Mouse (Mus musculus): ENCODE data around the gene Tagln2.
A peak's percentile ranks its signal among the peaks of the same experiment; 100 is the strongest.

The Tagln2 gene

GRCm38 (mm10) chr1:172481111-172481510 is 18.7 kb upstream of the Tagln2 start:
- DNase-seq (ENCODE audit: low read depth, low spot score), result no peak

GRCm38 (mm10) chr1:172481540-172482280 is 18.1 kb upstream of the Tagln2 start, which contains the start of gene Igsf9:
Gene Igsf9 (plus strand): TSS chr1:172481788.
- peak; percentile 81 for DNase-seq (ENCODE audit: low read depth, low spot score)

- DNase-seq (ENCODE audit: low read depth, low spot score), result no peak
Observed at GRCm38 (mm10) chr1:172482518-172483360, 17.1 kb upstream of the Tagln2 start.

GRCm38 (mm10) chr1:172483361-172483660 is 16.5 kb upstream of the Tagln2 start:
- DNase-seq (ENCODE audit: low read depth, low spot score), result no peak

GRCm38 (mm10) chr1:172484236-172484635 is 15.6 kb upstream of the Tagln2 start:
- DNase-seq (ENCODE audit: low read depth, low spot score), result no peak

- no peak for DNase-seq (ENCODE audit: low read depth, low spot score)
Observed at GRCm38 (mm10) chr1:172484671-172485070, 15.2 kb upstream of the Tagln2 start.

- no peak for DNase-seq (ENCODE audit: low read depth, low spot score)
Observed at GRCm38 (mm10) chr1:172485821-172486220, 14.0 kb upstream of the Tagln2 start.

- DNase-seq (ENCODE audit: low read depth, low spot score), result no peak
Observed at GRCm38 (mm10) chr1:172486236-172486635, 13.6 kb upstream of the Tagln2 start.

- DNase-seq (ENCODE audit: low read depth, low spot score), result no peak
Observed at GRCm38 (mm10) chr1:172486651-172487050, 13.2 kb upstream of the Tagln2 start.

GRCm38 (mm10) chr1:172487859-172488258 is 12.0 kb upstream of the Tagln2 start:
- no peak for DNase-seq (ENCODE audit: low read depth, low spot score)

- no peak for DNase-seq (ENCODE audit: low read depth, low spot score)
Observed at GRCm38 (mm10) chr1:172488831-172489230, 11.0 kb upstream of the Tagln2 start.

- DNase-seq (ENCODE audit: low read depth, low spot score), result no peak
Observed at GRCm38 (mm10) chr1:172489585-172490250, 10.1 kb upstream of the Tagln2 start.

- DNase-seq (ENCODE audit: low read depth, low spot score), result peak; percentile 26
Observed at GRCm38 (mm10) chr1:172490261-172490661, 9.6 kb upstream of the Tagln2 start.

- no peak for DNase-seq (ENCODE audit: low read depth, low spot score)
Observed at GRCm38 (mm10) chr1:172492047-172492446, 7.8 kb upstream of the Tagln2 start.

- DNase-seq (ENCODE audit: low read depth, low spot score), result no peak
Observed at GRCm38 (mm10) chr1:172493516-172493915, 6.3 kb upstream of the Tagln2 start.

- DNase-seq (ENCODE audit: low read depth, low spot score), result no peak
Observed at GRCm38 (mm10) chr1:172496030-172496429, 3.8 kb upstream of the Tagln2 start.

GRCm38 (mm10) chr1:172497428-172497827 is 2.4 kb upstream of the Tagln2 start:
- DNase-seq (ENCODE audit: low read depth, low spot score), result no peak

GRCm38 (mm10) chr1:172500451-172501370 is 864 bp downstream of the Tagln2 start:
- DNase-seq (ENCODE audit: low read depth, low spot score), result no peak

- no peak for DNase-seq (ENCODE audit: low read depth, low spot score)
Observed at GRCm38 (mm10) chr1:172501371-172502144, 1.7 kb downstream of the Tagln2 start.

Data from telencephalon, adult 2 months (tissue).